Mouse (Mus musculus): ENCODE data around the gene P3h2.

P3h2 gene

GRCm38 (mm10) chr16:26105115-26105974, at the start of gene P3h2:
Gene P3h2, minus strand, starts transcription at chr16:26105784.
- peak; percentile 53 for DNase-seq

GRCm38 (mm10) chr16:26152258-26152657, 46.7 kb upstream of the P3h2 start:
- no peak for DNase-seq

GRCm38 (mm10) chr16:26150943-26151342, 45.4 kb upstream of the P3h2 start:
- DNase-seq, result no peak

- no peak for DNase-seq
These were observed 41.3 kb upstream of the P3h2 start for GRCm38 (mm10) chr16:26146853-26147252.

GRCm38 (mm10) chr16:26131126-26131525, 25.5 kb upstream of the P3h2 start:
- DNase-seq, result no peak

GRCm38 (mm10) chr16:26106618-26107017, 1.0 kb upstream of the P3h2 start:
- no peak for DNase-seq

- no peak for DNase-seq
These were observed 545 bp upstream of the P3h2 start for GRCm38 (mm10) chr16:26106041-26106617.

- DNase-seq, result no peak
These were observed 1.3 kb downstream of the P3h2 start for GRCm38 (mm10) chr16:26104274-26104673.

GRCm38 (mm10) chr16:26102856-26103255, 2.7 kb downstream of the P3h2 start:
- no peak for DNase-seq

- DNase-seq, result no peak
These were observed 5.4 kb downstream of the P3h2 start for GRCm38 (mm10) chr16:26100167-26100566.

- no peak for DNase-seq
These were observed 9.8 kb downstream of the P3h2 start for GRCm38 (mm10) chr16:26095696-26096284.

- DNase-seq, result no peak
These were observed 11.7 kb downstream of the P3h2 start for GRCm38 (mm10) chr16:26093888-26094287.

- no peak for DNase-seq
These were observed 16.6 kb downstream of the P3h2 start for GRCm38 (mm10) chr16:26088976-26089375.

- no peak for DNase-seq
These were observed 17.3 kb downstream of the P3h2 start for GRCm38 (mm10) chr16:26088240-26088639.

- no peak for DNase-seq
These were observed 18.6 kb downstream of the P3h2 start for GRCm38 (mm10) chr16:26086955-26087354.

GRCm38 (mm10) chr16:26085160-26085559, 20.4 kb downstream of the P3h2 start:
- no peak for DNase-seq

- no peak for DNase-seq
These were observed 22.8 kb downstream of the P3h2 start for GRCm38 (mm10) chr16:26082831-26083230.

GRCm38 (mm10) chr16:26082391-26082790, 23.2 kb downstream of the P3h2 start:
- DNase-seq, result no peak

GRCm38 (mm10) chr16:26078923-26079351, 26.6 kb downstream of the P3h2 start:
- DNase-seq, result no peak

GRCm38 (mm10) chr16:26078100-26078422, 27.5 kb downstream of the P3h2 start:
- DNase-seq, result no peak

- DNase-seq, result no peak
These were observed 28.1 kb downstream of the P3h2 start for GRCm38 (mm10) chr16:26077246-26078099.

GRCm38 (mm10) chr16:26075063-26075462, 30.5 kb downstream of the P3h2 start:
- no peak for DNase-seq

- DNase-seq, result no peak
These were observed 35.2 kb downstream of the P3h2 start for GRCm38 (mm10) chr16:26070376-26070775.

Data from right cerebral cortex, postnatal 4 days (tissue).